Mouse (Mus musculus) brain, embryonic 14.5 days (tissue): ENCODE data around the gene Crybg1.

Source experiments
- CTCF ChIP-seq: fragments of 200-500 bp; IDR thresholded peaks from 2 replicates; pipeline ENCODE4 v1.5.1; 2012; ENCODE audit warnings: inconsistent platforms, mild to moderate bottlenecking, moderate library complexity, borderline replicate concordance; ENCODE audit not compliant: insufficient read depth, insufficient read length; ENCODE audit errors: extremely low read depth
- POLR2A ChIP-seq: fragments of 200-500 bp; IDR thresholded peaks from 2 replicates; pipeline ENCODE4 v1.6.1; 2012; ENCODE audit warnings: mild to moderate bottlenecking, inconsistent platforms, borderline replicate concordance; ENCODE audit not compliant: poor library complexity, insufficient read depth, insufficient read length, severe bottlenecking; ENCODE audit errors: extremely low read depth

DNA sequence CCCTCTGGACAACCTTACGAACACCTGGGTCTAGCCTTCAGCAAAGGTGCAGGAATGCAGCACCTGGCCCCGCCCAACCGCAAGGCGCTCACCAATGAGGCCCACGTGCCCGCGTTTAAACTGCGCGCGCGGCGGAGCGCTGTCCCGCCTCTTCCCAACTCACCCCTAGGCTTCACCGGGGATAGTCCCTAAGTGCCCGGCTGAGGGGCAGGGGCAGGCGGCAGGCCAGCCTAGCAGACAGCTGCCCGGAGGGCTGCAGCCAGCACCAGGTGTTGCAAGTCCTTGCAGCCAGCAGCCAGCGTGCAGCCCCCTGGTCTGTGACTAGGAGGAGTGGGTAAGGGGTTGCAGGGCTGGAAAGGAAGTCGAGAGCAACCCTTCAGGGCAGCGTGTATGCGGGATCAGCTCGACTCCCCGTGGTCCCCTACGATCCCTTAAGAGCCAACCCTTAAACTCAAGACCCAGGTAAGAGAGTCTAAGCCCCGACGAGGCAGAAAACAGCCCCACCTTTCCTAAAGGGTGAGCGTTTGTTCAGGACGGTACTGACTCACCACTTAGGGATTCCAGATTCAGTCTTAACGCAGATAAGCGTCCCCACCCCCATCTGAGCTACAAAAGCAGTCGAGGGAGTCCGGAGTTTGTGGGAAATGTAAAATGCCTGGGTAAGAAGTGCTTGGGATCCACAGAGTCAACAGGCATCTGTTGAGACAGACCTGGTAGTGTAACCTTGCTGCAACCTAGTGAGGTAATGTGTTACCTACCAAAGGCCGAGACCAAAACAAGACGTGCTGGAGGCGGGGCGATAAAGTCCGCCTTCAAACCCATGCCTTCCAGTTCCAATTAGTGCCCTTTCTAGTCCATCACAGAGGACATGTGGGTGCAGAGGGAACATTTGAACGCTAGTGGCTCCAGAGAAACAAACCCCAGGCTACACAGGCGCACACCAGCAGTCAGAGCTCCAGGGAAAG, 142.7 kb downstream of the Crybg1 start:
- TF ChIP-seq CTCF (no peak), POLR2A (no peak)
